Mouse (Mus musculus) layer of hippocampus, adult 9-10 months (tissue): ENCODE data around the gene Kdm8.
"Not testable (repeated sequence)": the region's sequence is repeated elsewhere in the genome, so short reads cannot be mapped to it uniquely, and the experiment has no call there.

Experiments
- DNase-seq: peaks from one replicate; pipeline ENCODE4 v3.0.0; 2022; ENCODE audit warnings: low spot score

Kdm8 gene

DNA sequence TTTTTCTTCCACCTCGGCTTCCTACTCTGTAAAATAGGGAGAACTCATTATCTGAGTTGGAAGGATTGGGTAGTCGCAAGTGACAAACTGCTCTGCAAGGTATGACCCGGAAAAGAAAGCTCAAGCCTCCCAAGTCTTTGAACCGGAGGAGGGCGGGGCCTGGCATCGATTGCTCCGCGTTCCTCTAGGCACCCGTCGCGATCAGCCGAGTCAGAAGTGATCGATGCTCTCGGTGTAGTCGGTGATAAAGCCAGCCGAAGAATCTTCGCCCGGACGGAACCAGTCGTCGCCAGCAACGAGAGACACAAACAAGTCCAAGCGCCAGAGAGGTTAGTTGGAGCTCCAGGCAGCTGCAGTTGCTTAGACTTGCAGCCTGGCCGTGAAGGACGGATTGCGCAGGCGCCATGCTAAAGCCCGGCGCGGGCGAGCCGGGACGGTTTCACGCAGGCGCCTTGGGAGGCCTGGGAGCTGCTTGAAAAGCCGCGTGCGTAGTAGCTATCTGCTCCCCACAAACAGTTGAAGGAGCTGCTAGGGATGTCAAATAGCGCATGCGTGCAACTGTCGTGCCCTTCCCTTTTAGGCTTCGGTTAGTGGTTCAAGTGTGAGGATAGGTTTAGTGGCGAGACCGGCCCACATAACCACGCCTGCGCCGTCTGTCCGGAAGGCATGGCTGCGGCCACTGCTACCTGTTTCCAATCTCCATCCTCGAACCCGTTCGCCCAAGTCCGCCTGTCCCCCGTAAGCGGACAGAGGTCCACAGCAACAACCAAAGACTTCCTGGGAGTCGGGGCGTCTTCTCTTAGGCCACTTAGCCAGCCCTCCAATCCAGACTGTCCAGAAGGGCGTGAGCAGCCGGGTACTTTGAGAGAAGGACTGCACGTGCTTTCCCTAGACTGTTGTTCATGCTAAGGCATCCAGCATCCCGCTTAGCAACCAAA, at the start of gene Kdm8:
Gene Kdm8 (plus strand): TSS at position 213 of the 938 bp plus-strand sequence.
- peak; percentile 82 for DNase-seq

DNA sequence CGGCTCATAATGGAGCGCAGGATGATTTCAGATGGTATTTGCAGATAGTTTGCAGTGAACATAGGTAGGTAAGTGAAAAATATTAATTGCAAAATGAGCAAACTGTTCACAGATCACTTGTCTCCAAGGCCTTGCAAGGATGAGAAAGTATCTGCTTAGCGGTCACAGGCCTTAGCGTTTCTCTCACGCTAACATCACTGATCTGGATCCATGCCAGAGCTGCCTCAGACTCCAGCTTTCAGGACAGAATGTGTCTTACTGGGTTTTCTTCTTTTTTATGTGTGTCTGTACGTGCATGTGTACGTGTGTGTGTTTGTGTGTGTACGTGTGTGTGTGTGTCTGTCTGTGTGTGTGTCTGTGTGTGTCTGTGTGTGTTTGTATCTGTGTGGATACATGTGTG, 46.4 kb upstream of the Kdm8 start:
- DNase-seq: no peak

DNA sequence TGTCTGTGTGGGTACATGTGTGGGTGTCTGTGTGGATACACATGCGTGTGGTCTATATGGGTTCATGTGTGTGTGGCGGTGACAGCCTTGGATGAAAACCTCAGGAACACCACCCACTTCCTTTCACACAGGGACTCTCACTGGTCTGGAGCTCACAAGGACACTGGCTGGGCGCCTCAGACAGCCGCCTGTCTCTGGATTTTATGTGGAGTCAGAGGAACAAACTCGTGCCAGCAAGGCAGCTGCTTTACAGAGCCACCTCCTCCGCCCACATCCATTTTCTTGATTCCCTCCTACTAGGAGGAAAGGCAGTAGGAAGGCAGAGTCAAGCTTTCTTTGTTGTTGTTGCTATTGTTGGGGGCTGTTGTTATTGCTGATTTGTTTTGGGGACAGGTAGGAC, 45.8 kb upstream of the Kdm8 start:
- DNase-seq: no peak

DNA sequence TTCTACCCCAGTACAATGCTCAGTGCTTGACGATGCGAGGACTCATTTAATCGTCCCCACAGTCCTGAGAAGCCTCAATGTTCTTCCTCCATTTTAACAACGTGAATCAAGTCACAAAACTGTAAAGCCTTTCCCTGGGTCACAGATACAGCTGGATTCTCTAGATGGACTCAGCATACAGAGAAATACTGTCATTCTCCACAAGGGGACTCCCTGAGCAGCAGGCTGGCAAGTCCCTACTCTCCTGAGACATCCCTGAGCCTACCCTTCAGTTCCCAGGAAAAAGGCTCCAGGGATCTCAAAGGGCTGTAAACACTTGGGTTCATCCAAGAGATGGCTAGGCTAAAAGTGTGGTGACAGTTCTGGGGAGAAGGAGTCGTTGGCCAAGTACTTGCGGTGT, 37.3 kb upstream of the Kdm8 start:
- no peak for DNase-seq

DNA sequence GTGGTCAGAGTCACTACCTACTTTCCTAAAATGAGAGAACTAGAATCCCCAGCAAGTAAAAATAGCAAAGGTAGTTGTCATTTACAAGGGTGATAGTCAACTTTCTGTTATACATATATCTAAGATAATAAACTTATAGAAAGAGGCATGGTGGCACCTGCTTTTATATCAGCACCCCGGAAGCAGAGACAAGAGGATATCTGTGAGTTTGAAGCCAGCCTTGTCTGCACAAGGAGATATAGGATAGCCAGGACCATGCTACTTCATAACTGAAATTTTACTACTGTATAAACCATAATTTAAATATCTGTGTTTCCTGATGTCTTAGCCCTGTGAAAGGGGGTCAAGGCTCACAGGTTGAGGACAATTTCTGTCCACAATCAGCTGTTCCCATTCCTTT, 29.4 kb upstream of the Kdm8 start:
- no peak for DNase-seq

DNA sequence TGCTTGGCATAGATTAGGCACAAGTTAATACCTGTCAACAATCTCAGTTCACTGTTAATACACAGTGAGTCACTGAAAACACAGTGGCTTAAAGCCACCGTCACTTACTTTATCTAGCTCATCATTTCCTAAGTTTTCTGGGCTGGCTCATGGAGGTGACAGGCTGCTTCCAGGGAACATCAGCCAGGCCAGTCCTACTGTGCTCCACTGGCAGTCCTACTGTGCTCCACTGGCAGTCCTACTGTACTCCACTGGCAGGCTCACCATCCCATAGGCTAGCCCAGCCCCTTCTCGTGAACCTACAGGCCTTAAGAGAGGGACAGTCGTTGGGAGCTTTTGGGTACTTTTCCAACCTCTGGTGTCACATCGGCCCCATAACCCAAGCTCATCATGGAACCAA, 28.7 kb upstream of the Kdm8 start:
- no peak for DNase-seq

DNA sequence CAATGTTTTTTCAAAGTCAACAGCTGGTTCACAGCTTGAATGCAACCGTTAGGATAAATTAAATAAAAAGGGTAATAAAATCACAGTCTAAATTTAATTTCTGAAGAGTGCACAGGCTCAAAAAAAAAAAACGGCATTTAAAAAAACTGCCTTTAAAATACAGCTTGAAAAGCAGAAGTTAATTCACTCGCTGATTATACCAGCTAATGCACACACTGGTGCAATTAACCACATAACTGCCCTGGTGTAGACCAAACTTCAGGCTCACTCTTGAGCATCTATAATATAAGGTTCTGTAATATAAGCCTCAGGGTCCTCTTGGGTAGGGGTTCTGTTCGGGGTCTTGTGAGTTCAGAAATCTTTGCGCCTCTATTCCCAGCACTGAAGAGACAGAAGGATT, 27.7 kb upstream of the Kdm8 start:
- no peak for DNase-seq

DNA sequence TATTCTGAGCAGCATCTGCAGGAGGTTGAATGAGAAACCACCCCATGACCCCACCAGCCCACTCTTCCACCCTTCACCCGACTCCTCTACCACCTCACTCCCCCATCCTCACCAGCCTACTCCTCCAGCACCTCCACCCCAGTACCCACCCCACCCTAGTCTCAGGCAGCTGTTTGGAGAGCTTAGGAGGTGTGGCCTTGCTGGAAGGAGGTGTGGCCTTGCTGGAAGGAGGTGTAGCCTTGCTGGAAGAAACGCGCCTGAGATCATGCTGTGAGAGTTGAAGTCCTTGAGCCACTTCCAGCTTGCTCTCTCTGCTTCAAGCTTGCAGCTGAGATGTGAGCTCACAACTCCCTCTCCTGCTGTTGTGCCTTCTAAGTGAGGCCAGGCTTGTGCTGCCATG, 26.1 kb upstream of the Kdm8 start:
- no peak for DNase-seq

DNA sequence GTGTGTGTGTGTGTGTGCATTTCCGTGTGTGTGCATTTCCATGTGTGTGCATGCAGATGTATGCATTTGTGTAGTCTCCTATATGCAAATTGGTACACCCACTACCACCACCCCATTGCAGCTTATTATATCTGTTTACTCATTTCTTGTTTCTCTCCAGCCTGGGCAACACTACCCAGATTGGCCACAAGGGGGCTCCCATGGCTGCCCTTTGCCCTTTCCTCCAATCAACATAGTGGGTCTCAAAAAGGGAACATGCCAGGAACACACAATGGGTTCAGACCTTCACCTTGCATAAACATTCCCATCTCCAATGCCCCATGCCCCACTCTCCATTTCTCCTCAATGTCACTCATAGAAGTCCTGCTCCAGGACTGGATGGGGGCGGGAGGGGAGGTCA, 24.3 kb upstream of the Kdm8 start:
- no peak for DNase-seq

DNA sequence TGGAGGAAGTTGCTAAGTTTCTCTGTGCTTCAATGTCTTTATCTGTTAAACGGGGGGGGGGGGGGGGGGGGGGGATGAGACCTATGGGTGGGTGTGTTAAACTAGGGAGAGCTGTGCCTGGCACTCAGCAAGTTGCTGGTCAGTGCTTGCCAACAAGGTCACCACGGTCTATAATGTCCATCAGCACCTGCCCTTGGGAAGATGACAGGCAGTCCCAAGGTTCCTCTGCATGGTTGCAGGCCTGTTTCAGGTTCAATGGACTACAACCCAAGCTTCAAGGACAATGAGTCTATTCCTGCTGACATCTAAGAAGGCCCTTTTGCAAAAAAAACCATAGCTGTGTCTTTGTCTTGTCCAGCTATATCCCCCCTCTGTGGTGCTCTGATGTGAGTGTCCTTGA, 22.6 kb upstream of the Kdm8 start:
- DNase-seq: no peak

DNA sequence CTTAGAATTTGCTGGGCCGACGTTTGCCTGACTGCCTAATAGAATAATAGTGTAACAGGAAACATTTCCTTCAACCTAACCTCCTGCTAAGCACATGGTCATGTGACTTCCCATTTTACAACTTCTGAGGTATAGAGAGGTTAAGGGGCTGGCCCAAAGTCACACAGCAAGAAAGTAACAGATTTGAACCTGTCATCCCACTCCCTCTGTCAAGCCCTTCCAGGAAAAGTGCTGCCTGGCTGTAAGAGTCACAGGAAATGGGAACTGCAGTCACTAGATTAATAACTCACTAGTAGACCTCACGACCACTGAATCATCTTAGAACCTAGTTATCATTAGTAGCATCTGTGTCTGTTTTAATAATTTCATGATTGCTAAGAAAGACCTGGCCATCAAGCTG, 21.4 kb upstream of the Kdm8 start:
- no peak for DNase-seq

DNA sequence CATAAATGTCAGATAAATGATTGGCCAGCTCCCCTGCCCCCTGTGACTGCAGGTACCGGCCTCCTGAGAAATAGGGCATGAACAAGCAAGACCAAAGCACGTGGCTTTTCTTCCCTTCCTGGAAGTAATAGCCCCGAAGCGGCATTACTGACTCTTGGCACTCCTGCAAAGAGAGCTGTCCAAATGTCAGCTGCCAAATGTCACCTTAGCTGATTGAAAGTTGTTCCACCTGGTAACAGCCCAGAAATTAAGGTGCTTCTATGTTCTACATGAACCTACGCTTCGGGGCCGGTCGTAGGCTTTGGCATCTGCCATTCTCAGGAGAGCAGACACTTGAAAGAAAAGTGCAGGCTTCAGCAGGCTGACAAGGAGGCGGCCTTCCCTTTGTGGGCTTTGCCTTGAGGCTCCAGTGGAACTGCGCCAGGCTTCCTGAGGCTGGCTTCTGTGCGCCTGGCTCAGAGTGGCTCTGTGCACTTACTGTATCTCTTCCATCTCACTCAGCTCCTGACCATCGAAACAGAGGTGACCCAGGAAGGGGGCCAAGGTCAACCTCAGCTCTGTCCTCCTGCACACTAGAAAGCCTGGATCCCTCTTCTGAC, 16.9 kb upstream of the Kdm8 start:
- DNase-seq: no peak

DNA sequence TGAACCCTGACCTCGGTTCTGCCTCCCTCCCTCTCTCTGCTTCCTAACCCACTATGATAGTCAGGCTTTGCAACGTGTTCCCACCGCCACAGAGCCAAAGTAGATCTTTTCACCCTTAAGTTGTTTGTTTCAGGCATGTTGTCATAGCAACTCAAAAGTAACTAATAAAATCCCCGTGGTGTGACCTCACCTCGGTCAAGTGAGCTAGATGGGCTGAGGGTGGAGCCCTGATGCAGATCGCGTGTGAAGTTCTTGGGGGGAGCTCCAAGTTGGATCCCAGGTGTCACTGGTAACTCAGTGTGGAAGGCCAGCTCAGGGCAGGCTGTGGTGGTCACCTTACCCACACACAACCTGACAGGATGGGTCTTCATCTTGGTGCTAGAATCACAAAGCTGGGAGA, 16.1 kb upstream of the Kdm8 start:
- no peak for DNase-seq

DNA sequence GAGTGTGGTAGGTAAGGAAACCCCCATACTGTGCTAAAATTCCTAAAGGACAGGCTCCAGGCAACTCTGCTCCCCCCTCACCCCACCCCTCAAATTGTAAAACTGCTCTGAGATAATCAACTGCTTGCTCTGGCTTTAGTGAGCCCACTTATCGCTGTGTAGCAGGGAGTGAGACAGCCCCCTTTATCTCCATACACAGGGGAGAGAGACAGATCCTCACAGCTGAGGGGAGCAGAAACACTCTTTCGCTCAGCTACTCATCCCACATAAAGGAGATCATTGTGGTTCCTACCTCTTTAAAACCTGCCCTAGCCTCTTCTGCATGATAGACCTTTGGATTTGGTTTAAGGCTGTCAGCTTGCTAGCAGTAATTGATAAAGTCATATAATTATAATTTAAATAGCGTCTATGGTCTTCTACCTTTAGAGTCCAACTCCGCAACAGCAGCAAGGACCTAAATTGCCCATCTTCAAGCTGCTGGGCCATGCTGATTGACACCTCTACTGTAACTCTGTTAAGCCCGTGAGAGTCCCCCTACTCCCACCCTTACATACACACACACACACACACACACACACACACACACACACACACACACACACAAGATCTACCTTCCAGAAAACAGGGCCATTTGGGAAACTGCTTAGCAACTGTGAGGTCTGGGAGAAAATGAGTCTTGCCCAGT, 15.5 kb upstream of the Kdm8 start:
- DNase-seq: not testable (repeated sequence)

DNA sequence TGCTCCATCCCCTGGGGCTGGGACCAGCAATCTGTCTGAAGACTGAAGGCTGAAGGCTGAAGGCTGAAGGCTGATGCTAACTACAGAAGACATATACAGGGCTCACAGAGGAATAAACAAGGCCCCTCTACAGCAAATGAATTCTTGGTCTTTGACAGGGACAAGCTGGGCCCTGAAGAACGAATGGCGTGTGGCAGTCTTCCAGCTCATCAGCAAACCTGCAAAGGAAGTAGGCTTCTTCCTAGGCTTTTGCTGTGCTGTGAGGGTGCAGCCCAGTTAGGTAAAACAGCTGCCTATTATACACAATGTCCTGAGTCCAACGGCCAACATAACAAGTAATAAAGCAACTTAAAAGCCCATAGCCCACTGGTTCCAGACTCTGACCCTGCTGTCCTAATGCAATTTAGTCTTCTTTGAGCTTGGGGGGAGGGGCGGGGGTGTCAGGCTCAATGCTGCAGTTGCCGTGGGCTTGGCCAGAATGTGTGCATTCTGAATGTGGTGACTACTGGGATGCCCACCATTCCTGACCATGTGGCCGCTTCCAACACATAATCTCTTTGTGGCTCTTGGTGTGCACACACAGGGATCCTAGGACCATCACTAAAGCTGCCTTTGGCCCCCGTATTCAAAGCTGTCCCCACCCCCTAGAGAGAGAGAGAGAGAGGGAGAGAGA, 14.2 kb upstream of the Kdm8 start:
- DNase-seq: no peak

DNA sequence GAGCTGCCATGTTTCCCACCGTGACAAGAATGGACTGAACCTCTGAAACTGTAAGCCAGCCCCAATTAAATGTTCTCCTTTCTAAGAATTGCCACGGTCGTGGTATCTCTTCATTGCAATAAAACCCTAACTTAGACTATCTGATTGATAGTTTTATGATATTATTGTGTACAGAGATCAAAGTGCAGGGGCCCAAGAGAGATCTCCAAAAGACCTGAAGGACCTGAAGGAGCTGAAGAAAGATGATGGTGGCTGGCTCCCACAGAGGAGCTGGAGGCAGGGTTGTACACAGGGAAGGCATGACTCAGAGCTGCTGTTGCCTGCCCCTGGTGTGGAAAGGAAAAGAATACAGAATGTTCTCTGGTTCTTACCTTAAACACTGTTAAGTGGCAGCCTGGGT, 10.6 kb upstream of the Kdm8 start:
- no peak for DNase-seq

DNA sequence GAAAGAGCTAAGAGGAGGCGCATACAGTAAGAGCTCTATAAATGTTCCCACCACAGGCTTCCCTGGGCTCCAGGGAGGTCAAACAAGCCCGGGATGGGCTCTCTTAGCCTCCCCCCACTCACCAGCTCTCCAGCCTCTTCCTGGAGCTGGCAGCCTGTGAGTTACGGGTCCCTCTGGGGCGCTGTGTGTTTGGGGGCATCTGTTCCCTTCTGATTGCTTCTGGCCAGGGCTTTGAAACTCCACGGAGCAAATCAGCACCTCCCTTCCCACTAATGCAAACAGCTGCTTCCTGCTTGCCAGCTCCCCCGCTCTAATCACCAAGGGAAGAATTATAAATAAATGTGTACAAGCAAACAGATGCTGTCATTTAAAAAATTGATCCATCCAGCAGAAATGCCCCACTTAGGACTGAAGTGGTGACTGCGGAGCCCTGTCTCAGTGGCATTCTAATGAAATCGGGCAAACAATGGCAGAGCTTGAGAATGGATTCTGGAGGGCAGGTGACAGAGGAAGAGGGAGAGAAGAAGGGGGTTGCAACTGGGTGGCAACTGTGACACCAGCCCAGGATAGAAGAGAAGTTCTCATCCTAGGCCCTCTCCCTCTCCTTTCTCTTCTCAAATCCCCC, 9.7 kb upstream of the Kdm8 start:
- DNase-seq: no peak

DNA sequence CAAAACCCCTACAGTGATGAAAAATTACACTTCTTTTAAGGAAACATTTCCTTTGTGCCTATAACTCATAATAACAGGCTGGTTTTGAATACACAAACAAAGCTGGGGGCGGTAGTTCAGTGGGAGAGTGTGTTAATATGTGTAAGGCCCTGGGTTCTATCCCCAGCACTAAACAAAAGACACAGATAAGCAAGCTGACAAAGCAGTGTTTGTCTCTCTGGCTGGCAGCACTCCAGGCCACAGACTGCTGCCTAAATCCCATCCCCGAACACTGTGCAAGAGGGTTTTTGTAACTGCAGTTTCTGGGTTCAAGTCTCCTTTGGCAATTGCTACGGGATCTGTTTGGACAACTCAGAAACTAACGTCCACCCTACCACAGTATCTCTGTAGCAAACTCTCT, 2.2 kb upstream of the Kdm8 start:
- no peak for DNase-seq

DNA sequence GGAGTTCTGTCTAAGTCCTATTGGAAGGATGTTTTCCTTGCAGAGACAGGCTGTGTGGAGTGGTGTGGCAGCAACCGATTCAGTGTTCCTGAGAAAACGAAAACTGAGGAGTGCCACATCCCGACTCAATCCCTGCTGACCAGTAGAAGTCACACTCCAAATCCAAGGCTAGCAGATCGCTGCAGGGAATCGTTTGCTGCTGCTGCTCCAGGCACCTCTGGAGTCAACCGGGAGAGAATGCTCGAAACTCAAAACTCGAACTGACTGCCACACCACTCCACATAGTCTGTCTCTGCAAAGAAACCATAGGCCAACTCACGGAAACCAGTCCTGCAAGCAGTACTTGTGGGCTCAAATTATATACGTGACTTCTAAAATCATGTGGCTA, 406 bp upstream of the Kdm8 start:
- no peak for DNase-seq

DNA sequence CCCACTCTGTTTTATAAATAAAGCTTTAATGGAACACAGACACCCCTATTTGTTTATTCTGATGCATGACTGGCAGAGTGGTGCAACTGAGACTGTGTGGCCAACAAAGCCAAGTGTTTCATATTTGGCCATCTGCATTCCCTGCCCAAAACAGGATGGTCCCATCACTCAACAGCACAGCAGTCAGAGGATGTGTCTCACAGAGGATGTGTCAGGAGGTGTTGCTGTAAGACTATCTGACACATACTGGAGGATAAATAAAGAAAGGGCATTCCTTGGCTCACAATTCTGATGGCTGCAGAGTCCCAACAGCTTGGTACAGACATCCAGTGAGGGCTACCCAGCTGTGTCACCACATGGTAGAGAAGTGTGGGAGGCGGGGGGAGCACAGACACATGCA, 6.2 kb downstream of the Kdm8 start:
- DNase-seq: no peak

DNA sequence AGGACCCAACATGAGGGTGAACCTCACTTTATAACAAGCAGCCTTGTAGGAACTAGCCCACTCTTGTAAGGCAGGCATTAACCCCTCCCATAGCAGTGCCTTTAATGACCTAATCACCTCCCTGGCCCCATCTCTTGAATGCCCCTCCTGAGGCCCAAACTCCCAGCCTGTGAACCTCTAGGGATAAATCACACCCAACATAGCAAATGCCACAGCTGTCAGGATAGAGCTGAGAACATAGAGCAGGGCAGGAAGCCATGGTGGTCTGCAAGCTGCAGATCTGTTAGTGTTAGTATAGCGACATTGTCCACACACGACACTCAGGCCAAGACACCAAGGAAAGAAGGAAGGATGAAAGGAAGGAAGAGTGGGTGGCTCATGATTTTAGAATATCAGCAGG, 6.6 kb downstream of the Kdm8 start:
- DNase-seq: no peak

DNA sequence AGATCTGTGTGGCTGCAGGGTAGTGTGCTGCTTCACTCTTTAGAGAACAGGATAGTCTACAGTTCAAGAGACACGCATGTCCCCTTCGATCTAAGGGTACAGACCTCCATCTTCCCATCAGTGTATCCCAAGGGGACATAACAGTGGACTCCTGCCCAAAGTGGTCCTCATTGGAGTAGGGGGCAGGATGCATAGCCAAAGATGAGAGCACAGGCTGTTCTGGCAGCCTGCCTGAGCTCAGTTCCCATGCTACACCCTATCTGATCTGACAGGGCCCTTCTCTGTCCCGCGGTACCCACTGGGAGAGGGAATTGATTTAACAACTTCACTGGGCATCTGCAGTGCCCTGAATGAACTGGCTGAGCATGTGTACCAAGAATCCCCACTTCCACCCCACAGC, 9.2 kb downstream of the Kdm8 start:
- DNase-seq: no peak
